Mouse (Mus musculus) embryonic stem cell, embryonic (primary cell): ENCODE measurements at regions not wholly inside any gene's neighbourhood (a gene's known extent, or its start where the extent isn't known, plus 50 kb on each side); places are given as distances from the start of the nearest gene placed in this dataset.

Source experiments
- CTCF ChIA-PET, 4 experiments: fragments of 300-600 bp in 2 of 4; fragments of 350-600 bp in 2 of 4; sonication (Branson Sonifier 250); formaldehyde crosslinking; loops; one replicate each; lab custom pipeline; 2022; ENCODE audit warnings: inconsistent platforms in 2 of 4; lab: Charles Lee
- POLR2A ChIA-PET, 4 experiments: fragments of 300-600 bp in 2 of 4; fragments of 350-600 bp in 2 of 4; sonication (Branson Sonifier 250); formaldehyde crosslinking; loops; one replicate each; lab custom pipeline; 2022; ENCODE audit warnings: antibody characterized with exemption in 4 of 4, inconsistent platforms in 1 of 4; lab: Charles Lee

DNA sequence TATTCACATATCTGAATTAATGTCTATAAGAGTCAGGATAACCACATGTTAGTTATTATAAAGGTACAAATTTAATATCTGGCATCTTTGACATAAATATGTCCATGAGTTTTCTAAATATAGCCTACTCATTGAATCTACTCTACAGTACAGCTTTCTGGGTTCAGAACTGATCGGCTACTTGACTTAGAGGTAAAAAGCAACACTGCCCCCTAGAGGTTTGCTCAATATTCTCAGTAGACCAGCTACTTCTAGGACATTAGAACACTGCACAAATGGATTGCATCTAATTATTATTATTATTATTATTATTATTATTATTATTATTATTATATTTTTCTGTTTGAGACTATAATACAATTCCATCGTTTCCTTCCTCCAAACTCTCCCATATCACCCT is 418.8 kb upstream of the Tpm3-rs7 start:
- ChIA-PET CTCF (interaction anchor here in 2 of 4 experiments (0.6 to 1.1 kb wide), 3 partner anchors 11 to 65 kb away, joined by 3 to 9 read pairs (median 4); no protein-coding TSS in a partner anchor), POLR2A (no interaction called here)

DNA sequence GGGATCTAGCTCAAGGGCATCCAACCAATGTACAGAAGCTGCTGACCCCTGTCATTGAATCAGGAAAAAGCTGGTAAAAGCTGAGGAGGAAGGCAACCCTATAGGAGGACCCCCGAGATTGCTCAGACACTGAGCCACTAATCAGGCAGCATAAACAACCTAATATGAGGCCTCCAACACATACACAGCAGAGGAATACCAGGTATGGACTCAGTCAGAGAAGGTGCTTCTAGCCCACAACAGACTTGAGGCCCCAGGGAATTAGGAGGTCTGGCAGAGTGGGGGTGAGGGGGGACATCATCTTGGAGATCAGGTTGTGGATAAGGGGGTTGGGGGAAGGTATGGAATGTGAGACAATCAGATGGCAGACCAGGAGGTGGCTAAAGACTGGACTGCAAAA is 413.2 kb upstream of the Tpm3-rs7 start:
- CTCF ChIA-PET, result no interaction called here
- POLR2A ChIA-PET, result no interaction called here

DNA sequence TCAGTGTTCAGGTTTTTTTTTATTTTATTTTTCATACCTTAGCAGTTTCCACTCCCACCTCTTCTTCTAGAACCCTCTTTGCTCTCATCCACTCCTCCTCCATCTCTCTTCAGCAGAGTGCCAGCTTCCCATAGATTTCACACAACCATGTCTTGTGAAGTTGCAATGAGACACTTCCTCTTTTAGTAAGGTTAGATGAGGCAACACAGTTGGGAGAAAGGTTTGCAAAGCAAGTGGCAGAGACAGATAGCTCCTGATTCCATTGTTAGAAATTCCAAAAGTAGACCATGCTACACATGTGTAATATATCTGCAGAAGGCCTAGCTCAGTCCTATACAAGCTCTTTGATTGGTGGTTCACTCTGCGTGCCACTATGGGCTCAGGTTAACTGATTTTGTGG is 397.3 kb upstream of the Tpm3-rs7 start:
- POLR2A ChIA-PET, result no interaction called here
- CTCF ChIA-PET, result interaction anchor here in 1 of 4 experiments (0.5 kb wide), 1 partner anchor 30 kb away, joined by 5 read pairs; no protein-coding TSS in a partner anchor
